Mouse (Mus musculus): Measurements from ENCODE around the gene Stk19. TPM values are rescaled to one million over a fixed set of nuclear protein-coding genes. Genes with fewer than 3 reads are reported as not detected.

Stk19 gene
- polyA plus RNA-seq, 1 experiment from 2014 or later, result 18.4 TPM

DNA sequence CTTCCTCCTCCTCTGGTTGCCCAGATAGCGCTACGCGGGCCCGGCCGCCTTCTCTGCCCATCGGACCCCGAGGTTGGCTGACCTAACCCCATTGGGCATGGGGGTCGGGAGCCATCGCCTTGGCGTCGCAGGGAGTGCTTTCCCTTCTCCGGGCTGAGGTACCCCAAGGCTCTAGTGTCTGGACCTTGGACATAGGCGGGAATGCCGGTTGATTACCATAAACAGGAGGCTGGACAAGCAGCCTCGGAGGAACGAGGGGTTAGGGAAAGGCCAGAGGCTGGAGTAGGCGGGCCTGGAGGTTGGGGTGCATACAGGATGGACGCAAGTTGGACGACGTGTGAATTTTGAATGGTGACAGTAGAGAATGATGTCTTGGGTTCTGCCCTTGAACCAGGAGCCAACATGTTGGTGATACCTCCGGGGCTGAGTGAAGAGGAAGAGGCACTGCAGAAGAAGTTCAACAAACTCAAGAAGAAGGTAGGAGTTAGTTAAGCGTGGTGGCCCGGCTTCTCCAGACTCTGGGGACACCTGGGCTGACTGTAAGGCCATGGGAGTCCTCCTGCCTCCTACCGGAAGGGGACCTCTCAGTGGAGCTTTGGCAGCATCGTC is 13.9 kb upstream of the Stk19 start:
- Histone ChIP-seq H3K27ac (replicated peaks; ENCODE audit: low read depth, low read length) (no peak overlapping the region), H3K9ac (replicated peaks; ENCODE audit: low read length) (peak overlapping the region; percentile 90), H3K4me3 (ENCODE audit: low read depth, low read length) (peak overlapping the region; percentile 87), H3K27me3 (ENCODE audit: control insufficient read depth, insufficient read depth, low read length) (no peaks in the 10 kb centered on the region), H3K9me3 (replicated peaks; ENCODE audit: control insufficient read depth, low read length) (no peaks in the 10 kb centered on the region), H3K36me3 (replicated peaks; ENCODE audit: control insufficient read depth, insufficient read depth, low read depth, low read length) (peaks cover 2% of the 10 kb centered on the region), H3K4me1 (ENCODE audit: control insufficient read depth, insufficient read depth, low read length) (peaks cover 5% of the 10 kb centered on the region), H3K4me2 (ENCODE audit: low read depth, low read length) (peak overlapping the region; percentile 84)
- DNase-seq (ENCODE audit: low spot score) (no peak), ATAC-seq (replicated peaks; ENCODE audit: insufficient number of reproducible peaks, low FRiP score, low TSS enrichment, low read depth) (no peak; the same call in 1 of the 2 replicates)
- WGBS, result under 1% methylated on average over 25 of the region's 25 CpGs

DNA sequence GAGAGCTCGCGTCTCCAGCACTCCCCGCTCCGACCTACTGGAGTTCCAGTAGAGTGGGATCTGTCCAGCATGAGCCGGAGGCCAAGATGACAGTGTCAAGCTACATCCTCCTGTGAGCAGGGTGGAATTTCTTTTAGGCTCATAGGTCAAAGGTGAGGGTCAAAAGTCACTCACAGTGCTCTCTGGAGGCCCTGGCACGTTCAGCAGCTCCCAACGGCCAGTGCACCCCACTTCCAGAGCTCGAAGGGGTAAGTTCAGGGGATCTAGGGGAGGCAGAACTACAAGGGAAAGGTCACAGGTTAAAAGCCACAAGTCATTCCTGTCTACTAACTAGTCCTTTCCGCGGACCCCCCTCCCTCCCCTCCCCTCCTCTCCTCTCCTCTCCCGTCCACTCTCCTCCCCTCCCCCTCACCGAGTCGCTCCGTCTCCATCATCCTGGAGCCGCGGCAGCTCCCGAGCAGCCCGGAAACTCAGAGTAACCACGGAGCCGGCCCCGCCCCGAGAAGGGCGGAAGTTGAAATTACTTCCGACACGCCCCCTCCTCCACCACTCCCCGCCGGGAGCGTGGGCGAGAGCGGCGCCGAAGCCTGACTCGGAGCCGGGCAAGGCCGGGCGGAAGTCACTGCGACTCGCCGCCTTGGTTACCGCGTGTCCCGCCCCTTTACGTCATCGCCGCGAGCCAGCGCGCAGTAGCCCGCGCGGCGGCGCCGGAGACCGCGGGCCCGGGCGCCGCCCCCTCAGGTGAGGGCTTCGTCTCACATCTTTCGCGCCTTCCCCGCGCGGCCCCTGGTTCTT is 13.2 kb upstream of the Stk19 start, which contains the start of the genes Skiv2l and Nelfe:
TSS of gene Skiv2l (minus strand) at position 489 of the 795 bp plus-strand sequence.
TSS of gene Nelfe (plus strand) at position 670 of the 795 bp plus-strand sequence.
- no peaks in the 10 kb centered on the region for H3K27me3 ChIP-seq (ENCODE audit: control insufficient read depth, insufficient read depth, low read length)
- H3K4me3 ChIP-seq (ENCODE audit: low read depth, low read length), result peak within 1 kb of the TSS; percentile 87
- peak; percentile 99 for DNase-seq (ENCODE audit: low spot score)
- peak; percentile 93 for ATAC-seq (replicated peaks; ENCODE audit: insufficient number of reproducible peaks, low FRiP score, low TSS enrichment, low read depth)
- WGBS, result under 1% methylated on average over 64 of the region's 65 CpGs
- H3K36me3 ChIP-seq (replicated peaks; ENCODE audit: control insufficient read depth, insufficient read depth, low read depth, low read length), result peaks cover 2% of the 10 kb centered on the region
- peaks cover 5% of the 10 kb centered on the region for H3K4me1 ChIP-seq (ENCODE audit: control insufficient read depth, insufficient read depth, low read length)
- peak within 1 kb of the TSS; percentile 84 for H3K4me2 ChIP-seq (ENCODE audit: low read depth, low read length)
- H3K9me3 ChIP-seq (replicated peaks; ENCODE audit: control insufficient read depth, low read length), result no peaks in the 10 kb centered on the region
- H3K27ac ChIP-seq (replicated peaks; ENCODE audit: low read depth, low read length), result no peak within 1 kb of the TSS
- H3K9ac ChIP-seq (replicated peaks; ENCODE audit: low read length), result peak within 1 kb of the TSS; percentile 90

GRCm38 (mm10) chr17:34847615-34848014 is 10.9 kb upstream of the Stk19 start:
- Histone ChIP-seq H3K27me3 (ENCODE audit: control insufficient read depth, insufficient read depth, low read length) (no peaks in the 10 kb centered on the region), H3K4me3 (ENCODE audit: low read depth, low read length) (no peak overlapping the region), H3K4me1 (ENCODE audit: control insufficient read depth, insufficient read depth, low read length) (peaks cover 5% of the 10 kb centered on the region), H3K9ac (replicated peaks; ENCODE audit: low read length) (no peak overlapping the region), H3K27ac (replicated peaks; ENCODE audit: low read depth, low read length) (no peak overlapping the region), H3K4me2 (ENCODE audit: low read depth, low read length) (no peak overlapping the region), H3K36me3 (replicated peaks; ENCODE audit: control insufficient read depth, insufficient read depth, low read depth, low read length) (no peaks in the 10 kb centered on the region; the same call in none of the 2 replicates), H3K9me3 (replicated peaks; ENCODE audit: control insufficient read depth, low read length) (no peaks in the 10 kb centered on the region)
- 86% methylated on average over 7 of the region's 7 CpGs for WGBS
- DNase-seq (ENCODE audit: low spot score) (no peak), ATAC-seq (replicated peaks; ENCODE audit: insufficient number of reproducible peaks, low FRiP score, low TSS enrichment, low read depth) (no peak)

DNA sequence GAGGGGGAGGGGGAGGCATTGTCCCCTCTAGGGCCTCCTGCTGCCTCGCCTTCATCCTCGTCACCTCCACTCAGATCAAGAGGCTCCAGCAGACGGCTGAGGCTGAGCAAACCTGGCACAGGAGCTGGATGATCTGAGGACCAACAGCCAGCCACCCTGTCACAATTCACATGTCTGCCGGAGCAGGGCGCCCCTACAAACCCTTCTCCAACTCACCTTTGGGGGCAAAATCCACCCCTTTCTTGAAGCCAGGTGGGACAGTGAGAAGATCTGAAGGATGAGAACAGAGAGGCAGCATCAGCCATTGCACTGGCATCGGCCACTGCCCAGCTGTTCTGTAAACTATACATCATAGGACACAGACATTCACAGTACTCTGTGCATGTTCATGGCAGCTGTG is 10.4 kb upstream of the Stk19 start:
- no peaks in the 10 kb centered on the region; the same call in 1 of the 2 replicates for H3K36me3 ChIP-seq (replicated peaks; ENCODE audit: control insufficient read depth, insufficient read depth, low read depth, low read length)
- H3K4me2 ChIP-seq (ENCODE audit: low read depth, low read length), result no peak overlapping the region
- no peaks in the 10 kb centered on the region for H3K9me3 ChIP-seq (replicated peaks; ENCODE audit: control insufficient read depth, low read length)
- H3K27ac ChIP-seq (replicated peaks; ENCODE audit: low read depth, low read length), result no peak overlapping the region
- whole genome bisulfite sequencing, result 93% methylated on average over 6 of the region's 6 CpGs
- no peak for ATAC-seq (replicated peaks; ENCODE audit: insufficient number of reproducible peaks, low FRiP score, low TSS enrichment, low read depth)
- 0 out of 2 replicates have a peak overlapping the region, but pooled peaks have one; percentile 22 for H3K9ac ChIP-seq (replicated peaks; ENCODE audit: low read length)
- no peak for DNase-seq (ENCODE audit: low spot score)
- no peak overlapping the region for H3K4me3 ChIP-seq (ENCODE audit: low read depth, low read length)
- no peaks in the 10 kb centered on the region for H3K27me3 ChIP-seq (ENCODE audit: control insufficient read depth, insufficient read depth, low read length)
- H3K4me1 ChIP-seq (ENCODE audit: control insufficient read depth, insufficient read depth, low read length), result peaks cover 5% of the 10 kb centered on the region

DNA sequence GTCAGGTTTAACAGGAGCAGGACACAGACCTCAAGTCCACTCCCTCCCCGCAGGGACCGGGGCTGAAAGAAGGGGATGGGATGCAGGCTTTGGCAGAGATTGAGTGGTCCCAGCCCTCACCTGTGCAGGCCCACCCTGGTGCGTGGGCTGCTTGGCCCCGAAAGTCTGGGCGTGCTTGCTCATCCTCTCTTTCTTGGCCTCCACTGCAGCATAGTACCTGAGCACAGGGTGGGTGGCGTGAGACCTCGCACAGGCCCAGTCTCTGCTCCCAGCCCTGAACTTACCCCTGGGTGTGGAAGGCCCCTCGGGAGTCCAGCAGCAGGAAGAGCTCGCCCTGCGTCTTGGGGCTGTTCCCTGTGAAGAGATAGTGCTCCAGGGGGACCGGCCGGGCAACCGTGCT is 8.1 kb upstream of the Stk19 start:
- 93% methylated on average over 13 of the region's 13 CpGs for WGBS
- no peaks in the 10 kb centered on the region for H3K4me1 ChIP-seq (ENCODE audit: control insufficient read depth, insufficient read depth, low read length)
- H3K9ac ChIP-seq (replicated peaks; ENCODE audit: low read length), result no peak overlapping the region
- no peaks in the 10 kb centered on the region for H3K27me3 ChIP-seq (ENCODE audit: control insufficient read depth, insufficient read depth, low read length)
- ATAC-seq (replicated peaks; ENCODE audit: insufficient number of reproducible peaks, low FRiP score, low TSS enrichment, low read depth), result no peak
- H3K4me3 ChIP-seq (ENCODE audit: low read depth, low read length), result no peak overlapping the region
- no peak overlapping the region for H3K4me2 ChIP-seq (ENCODE audit: low read depth, low read length)
- no peak overlapping the region for H3K27ac ChIP-seq (replicated peaks; ENCODE audit: low read depth, low read length)
- no peaks in the 10 kb centered on the region for H3K9me3 ChIP-seq (replicated peaks; ENCODE audit: control insufficient read depth, low read length)
- DNase-seq (ENCODE audit: low spot score), result no peak
- H3K36me3 ChIP-seq (replicated peaks; ENCODE audit: control insufficient read depth, insufficient read depth, low read depth, low read length), result no peaks in the 10 kb centered on the region; the same call in none of the 2 replicates

DNA sequence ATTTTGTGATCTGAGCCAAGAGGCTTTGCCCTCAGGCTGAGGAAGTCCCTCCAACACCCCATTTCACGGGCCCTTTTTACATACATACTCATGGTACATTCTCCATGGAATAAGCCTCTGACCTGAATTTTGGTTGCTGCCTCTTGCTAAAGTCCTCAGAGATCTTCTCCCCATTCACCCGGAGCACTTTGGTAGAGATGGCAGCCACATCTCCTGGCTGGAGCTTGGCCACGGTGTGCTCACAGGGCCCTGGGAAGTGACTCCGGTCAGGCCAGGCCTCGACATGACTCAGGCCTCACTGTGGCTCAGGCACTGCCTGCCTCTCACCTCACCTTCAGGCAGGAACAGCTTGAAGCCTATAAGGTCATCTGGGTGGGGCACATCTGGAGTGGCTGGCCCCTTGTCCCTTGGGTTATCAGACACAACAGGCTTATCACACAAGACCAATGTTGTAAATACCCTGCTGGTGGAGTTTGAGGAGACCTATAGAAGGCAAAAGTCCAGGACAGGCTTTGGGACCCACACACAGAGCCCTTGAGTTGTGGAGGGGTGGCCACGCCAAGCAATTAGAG is 4.1 kb upstream of the Stk19 start:
- Histone ChIP-seq H3K4me3 (ENCODE audit: low read depth, low read length) (no peak overlapping the region), H3K27me3 (ENCODE audit: control insufficient read depth, insufficient read depth, low read length) (no peaks in the 10 kb centered on the region), H3K4me2 (ENCODE audit: low read depth, low read length) (no peak overlapping the region), H3K27ac (replicated peaks; ENCODE audit: low read depth, low read length) (no peak overlapping the region), H3K9me3 (replicated peaks; ENCODE audit: control insufficient read depth, low read length) (no peaks in the 10 kb centered on the region), H3K36me3 (replicated peaks; ENCODE audit: control insufficient read depth, insufficient read depth, low read depth, low read length) (no peaks in the 10 kb centered on the region; the same call in none of the 2 replicates), H3K9ac (replicated peaks; ENCODE audit: low read length) (no peak overlapping the region), H3K4me1 (ENCODE audit: control insufficient read depth, insufficient read depth, low read length) (no peaks in the 10 kb centered on the region; the same call in none of the 2 replicates)
- DNase-seq (ENCODE audit: low spot score) (no peak), ATAC-seq (replicated peaks; ENCODE audit: insufficient number of reproducible peaks, low FRiP score, low TSS enrichment, low read depth) (no peak)
- 89% methylated on average over 6 of the region's 6 CpGs for WGBS

DNA sequence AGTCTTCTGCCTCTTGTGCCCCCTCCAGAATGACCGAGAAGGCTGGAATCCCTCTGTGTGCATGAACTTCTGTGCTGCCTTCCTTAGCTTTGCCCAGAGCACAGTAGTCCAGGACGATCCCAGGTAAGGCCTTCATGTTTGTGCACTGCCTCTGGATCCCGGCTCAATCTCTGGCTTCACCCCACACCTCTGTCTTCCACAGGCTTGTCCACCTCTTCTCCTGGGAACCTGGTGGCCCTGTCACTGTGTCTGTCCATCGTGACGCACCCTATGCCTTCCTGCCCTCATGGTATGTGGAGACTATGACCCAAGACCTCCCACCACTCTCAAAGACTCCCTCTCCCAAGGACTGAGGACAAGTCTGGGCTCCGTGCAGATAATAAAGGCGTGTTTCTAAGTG is 2.0 kb upstream of the Stk19 start:
- 90% methylated on average over 7 of the region's 7 CpGs for WGBS
- Histone ChIP-seq H3K9ac (replicated peaks; ENCODE audit: low read length) (no peak overlapping the region), H3K36me3 (replicated peaks; ENCODE audit: control insufficient read depth, insufficient read depth, low read depth, low read length) (no peaks in the 10 kb centered on the region; the same call in 1 of the 2 replicates), H3K9me3 (replicated peaks; ENCODE audit: control insufficient read depth, low read length) (no peaks in the 10 kb centered on the region), H3K4me2 (ENCODE audit: low read depth, low read length) (no peak overlapping the region), H3K4me1 (ENCODE audit: control insufficient read depth, insufficient read depth, low read length) (no peaks in the 10 kb centered on the region; the same call in none of the 2 replicates), H3K27ac (replicated peaks; ENCODE audit: low read depth, low read length) (no peak overlapping the region), H3K27me3 (ENCODE audit: control insufficient read depth, insufficient read depth, low read length) (no peaks in the 10 kb centered on the region), H3K4me3 (ENCODE audit: low read depth, low read length) (no peak overlapping the region)
- DNase-seq (ENCODE audit: low spot score) (no peak), ATAC-seq (replicated peaks; ENCODE audit: insufficient number of reproducible peaks, low FRiP score, low TSS enrichment, low read depth) (no peak)
